Mouse (Mus musculus): ENCODE measurements around the gene Zcchc10. TPM values are rescaled to one million over a fixed set of nuclear protein-coding genes. Genes with fewer than 3 reads are reported as not detected.
"Not testable (repeated sequence)": the region's sequence is repeated elsewhere in the genome, so short reads cannot be mapped to it uniquely, and the experiment has no call there.

The Zcchc10 gene
- polyA plus RNA-seq (2014; fragmentation: Nextera tagmentation; extraction: Ambion mirVana): 18.6 and 18.7 TPM in 2 replicates

GRCm38 (mm10) chr11:53324512-53324968 is at the start of gene Zcchc10:
Gene Zcchc10, plus strand, starts transcription at chr11:53324679.
- H3K4me1 ChIP-seq (ENCODE audit: control insufficient read depth, insufficient read depth, low read length): peaks cover 6% of the 10 kb centered on the region; the same call in 1 of the 2 replicates
- H3K9me3 ChIP-seq (ENCODE audit: control insufficient read depth, low read length): no peaks in the 10 kb centered on the region
- H3K9ac ChIP-seq (ENCODE audit: low read depth, low read length): peak within 1 kb of the TSS; percentile 82
- peaks cover 26% of the 10 kb centered on the region for H3K36me3 ChIP-seq (ENCODE audit: control insufficient read depth, insufficient read depth, low read length)
- no peaks in the 10 kb centered on the region for H3K27me3 ChIP-seq (replicated peaks; ENCODE audit: control insufficient read depth, insufficient read depth, low read length)
- H3K4me2 ChIP-seq (ENCODE audit: low read depth, low read length): peak within 1 kb of the TSS; percentile 71
- peak within 1 kb of the TSS; percentile 67 for H3K4me3 ChIP-seq (ENCODE audit: low read depth, low read length)
- peak; percentile 96 for DNase-seq (ENCODE audit: low spot score)
- WGBS: under 1% methylated on average over 21 of the region's 21 CpGs
- ATAC-seq (ENCODE audit: low read depth): peak; percentile 97
- peak within 1 kb of the TSS; percentile 69 for H3K27ac ChIP-seq (replicated peaks; ENCODE audit: low read depth, low read length)

GRCm38 (mm10) chr11:53275358-53275757 is 49.1 kb upstream of the Zcchc10 start:
- Histone ChIP-seq H3K9ac (ENCODE audit: low read depth, low read length) (no peak overlapping the region), H3K4me2 (ENCODE audit: low read depth, low read length) (no peak overlapping the region), H3K27me3 (replicated peaks; ENCODE audit: control insufficient read depth, insufficient read depth, low read length) (no peaks in the 10 kb centered on the region), H3K36me3 (ENCODE audit: control insufficient read depth, insufficient read depth, low read length) (peaks cover 82% of the 10 kb centered on the region), H3K4me1 (ENCODE audit: control insufficient read depth, insufficient read depth, low read length) (no peaks in the 10 kb centered on the region), H3K4me3 (ENCODE audit: low read depth, low read length) (no peak overlapping the region), H3K27ac (replicated peaks; ENCODE audit: low read depth, low read length) (no peak overlapping the region), H3K9me3 (ENCODE audit: control insufficient read depth, low read length) (no peaks in the 10 kb centered on the region)
- 86% methylated on average over 3 of the region's 3 CpGs for WGBS
- DNase-seq (ENCODE audit: low spot score): no peak
- no peak for ATAC-seq (ENCODE audit: low read depth)

GRCm38 (mm10) chr11:53278411-53278810 is 46.1 kb upstream of the Zcchc10 start:
- Histone ChIP-seq H3K4me2 (ENCODE audit: low read depth, low read length) (no peak overlapping the region), H3K4me3 (ENCODE audit: low read depth, low read length) (no peak overlapping the region), H3K9me3 (ENCODE audit: control insufficient read depth, low read length) (no peaks in the 10 kb centered on the region), H3K27ac (replicated peaks; ENCODE audit: low read depth, low read length) (no peak overlapping the region), H3K27me3 (replicated peaks; ENCODE audit: control insufficient read depth, insufficient read depth, low read length) (no peaks in the 10 kb centered on the region), H3K9ac (ENCODE audit: low read depth, low read length) (no peak overlapping the region), H3K36me3 (ENCODE audit: control insufficient read depth, insufficient read depth, low read length) (peaks cover 80% of the 10 kb centered on the region), H3K4me1 (ENCODE audit: control insufficient read depth, insufficient read depth, low read length) (no peaks in the 10 kb centered on the region)
- DNase-seq (ENCODE audit: low spot score): no peak
- WGBS: 90% methylated on average over 4 of the region's 4 CpGs
- ATAC-seq (ENCODE audit: low read depth): no peak

GRCm38 (mm10) chr11:53285885-53286284 is 38.6 kb upstream of the Zcchc10 start:
- Histone ChIP-seq H3K9ac (ENCODE audit: low read depth, low read length) (no peak overlapping the region), H3K36me3 (ENCODE audit: control insufficient read depth, insufficient read depth, low read length) (peaks cover 97% of the 10 kb centered on the region), H3K4me1 (ENCODE audit: control insufficient read depth, insufficient read depth, low read length) (no peaks in the 10 kb centered on the region), H3K4me3 (ENCODE audit: low read depth, low read length) (no peak overlapping the region), H3K27me3 (replicated peaks; ENCODE audit: control insufficient read depth, insufficient read depth, low read length) (no peaks in the 10 kb centered on the region), H3K9me3 (ENCODE audit: control insufficient read depth, low read length) (no peaks in the 10 kb centered on the region), H3K27ac (replicated peaks; ENCODE audit: low read depth, low read length) (no peak overlapping the region), H3K4me2 (ENCODE audit: low read depth, low read length) (no peak overlapping the region)
- WGBS: 89% methylated on average over 6 of the region's 6 CpGs
- DNase-seq (ENCODE audit: low spot score) (no peak), ATAC-seq (ENCODE audit: low read depth) (no peak)

GRCm38 (mm10) chr11:53290187-53290586 is 34.3 kb upstream of the Zcchc10 start:
- WGBS: 84% methylated on average over 2 of the region's 2 CpGs
- H3K4me2 ChIP-seq (ENCODE audit: low read depth, low read length); H3K4me3 ChIP-seq (ENCODE audit: low read depth, low read length); H3K9ac ChIP-seq (ENCODE audit: low read depth, low read length); DNase-seq (ENCODE audit: low spot score); H3K9me3 ChIP-seq (ENCODE audit: control insufficient read depth, low read length); ATAC-seq (ENCODE audit: low read depth); H3K4me1 ChIP-seq (ENCODE audit: control insufficient read depth, insufficient read depth, low read length); H3K27ac ChIP-seq (replicated peaks; ENCODE audit: low read depth, low read length); H3K27me3 ChIP-seq (replicated peaks; ENCODE audit: control insufficient read depth, insufficient read depth, low read length): not testable (repeated sequence)
- H3K36me3 ChIP-seq (ENCODE audit: control insufficient read depth, insufficient read depth, low read length): peaks cover 74% of the 10 kb centered on the region

GRCm38 (mm10) chr11:53290871-53291270 is 33.6 kb upstream of the Zcchc10 start:
- no peak for ATAC-seq (ENCODE audit: low read depth)
- H3K36me3 ChIP-seq (ENCODE audit: control insufficient read depth, insufficient read depth, low read length): peaks cover 70% of the 10 kb centered on the region
- 93% methylated on average over 11 of the region's 11 CpGs for WGBS

GRCm38 (mm10) chr11:53294441-53294840 is 30.0 kb upstream of the Zcchc10 start:
- no peaks in the 10 kb centered on the region for H3K27me3 ChIP-seq (replicated peaks; ENCODE audit: control insufficient read depth, insufficient read depth, low read length)
- DNase-seq (ENCODE audit: low spot score) (no peak), ATAC-seq (ENCODE audit: low read depth) (no peak)
- 88% methylated on average over 5 of the region's 5 CpGs for WGBS
- H3K36me3 ChIP-seq (ENCODE audit: control insufficient read depth, insufficient read depth, low read length): peaks cover 44% of the 10 kb centered on the region
- H3K27ac ChIP-seq (replicated peaks; ENCODE audit: low read depth, low read length): no peak overlapping the region
- H3K4me1 ChIP-seq (ENCODE audit: control insufficient read depth, insufficient read depth, low read length): peaks cover 18% of the 10 kb centered on the region
- no peaks in the 10 kb centered on the region for H3K9me3 ChIP-seq (ENCODE audit: control insufficient read depth, low read length)
- H3K4me3 ChIP-seq (ENCODE audit: low read depth, low read length): no peak overlapping the region
- H3K4me2 ChIP-seq (ENCODE audit: low read depth, low read length): no peak overlapping the region
- no peak overlapping the region for H3K9ac ChIP-seq (ENCODE audit: low read depth, low read length)

More at GRCm38 (mm10) chr11:53290871-53291270, 33.6 kb upstream of the Zcchc10 start:
- Histone ChIP-seq H3K4me3 (ENCODE audit: low read depth, low read length) (no peak overlapping the region), H3K4me2 (ENCODE audit: low read depth, low read length) (no peak overlapping the region), H3K9me3 (ENCODE audit: control insufficient read depth, low read length) (no peaks in the 10 kb centered on the region), H3K27me3 (replicated peaks; ENCODE audit: control insufficient read depth, insufficient read depth, low read length) (no peaks in the 10 kb centered on the region), H3K4me1 (ENCODE audit: control insufficient read depth, insufficient read depth, low read length) (no peaks in the 10 kb centered on the region), H3K27ac (replicated peaks; ENCODE audit: low read depth, low read length) (no peak overlapping the region), H3K9ac (ENCODE audit: low read depth, low read length) (no peak overlapping the region)
- no peak for DNase-seq (ENCODE audit: low spot score)

GRCm38 (mm10) chr11:53296880-53297279 is 27.6 kb upstream of the Zcchc10 start:
- peaks cover 25% of the 10 kb centered on the region for H3K4me1 ChIP-seq (ENCODE audit: control insufficient read depth, insufficient read depth, low read length)
- no peak overlapping the region for H3K4me2 ChIP-seq (ENCODE audit: low read depth, low read length)
- DNase-seq (ENCODE audit: low spot score) (no peak), ATAC-seq (ENCODE audit: low read depth) (no peak)
- H3K9ac ChIP-seq (ENCODE audit: low read depth, low read length): no peak overlapping the region
- H3K9me3 ChIP-seq (ENCODE audit: control insufficient read depth, low read length): no peaks in the 10 kb centered on the region
- no peak overlapping the region for H3K27ac ChIP-seq (replicated peaks; ENCODE audit: low read depth, low read length)
- H3K27me3 ChIP-seq (replicated peaks; ENCODE audit: control insufficient read depth, insufficient read depth, low read length): no peaks in the 10 kb centered on the region
- H3K4me3 ChIP-seq (ENCODE audit: low read depth, low read length): no peak overlapping the region
- peaks cover 21% of the 10 kb centered on the region for H3K36me3 ChIP-seq (ENCODE audit: control insufficient read depth, insufficient read depth, low read length)
- 74% methylated on average over 4 of the region's 4 CpGs for WGBS
